Mouse (Mus musculus): Measurements from ENCODE around the gene Trappc10.
"Not testable (repeated sequence)": the region's sequence is repeated elsewhere in the genome, so short reads cannot be mapped to it uniquely, and the experiment has no call there.

Gene Trappc10

DNA sequence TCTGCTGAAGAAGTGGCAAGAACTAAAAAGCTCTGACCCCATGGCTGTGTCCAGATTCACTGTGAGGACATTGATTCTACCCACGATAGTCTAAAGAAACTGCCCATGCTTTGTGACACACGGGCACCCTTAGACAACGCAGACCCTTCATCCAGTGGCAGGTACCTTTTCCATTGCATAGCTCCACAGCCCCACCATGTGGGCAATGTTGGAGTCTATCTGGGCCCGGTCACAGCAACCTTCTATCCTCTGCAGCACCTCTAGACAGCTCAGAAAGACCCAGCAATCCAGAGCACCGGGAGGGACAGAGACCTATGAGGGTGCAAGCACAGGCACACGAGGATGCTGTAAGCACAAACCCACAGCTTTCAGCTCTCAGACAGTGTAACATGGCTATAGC lies 33.1 kb downstream of the Trappc10 start:
- DNase-seq (ENCODE audit: low spot score in 2 of 2), result no peak

DNA sequence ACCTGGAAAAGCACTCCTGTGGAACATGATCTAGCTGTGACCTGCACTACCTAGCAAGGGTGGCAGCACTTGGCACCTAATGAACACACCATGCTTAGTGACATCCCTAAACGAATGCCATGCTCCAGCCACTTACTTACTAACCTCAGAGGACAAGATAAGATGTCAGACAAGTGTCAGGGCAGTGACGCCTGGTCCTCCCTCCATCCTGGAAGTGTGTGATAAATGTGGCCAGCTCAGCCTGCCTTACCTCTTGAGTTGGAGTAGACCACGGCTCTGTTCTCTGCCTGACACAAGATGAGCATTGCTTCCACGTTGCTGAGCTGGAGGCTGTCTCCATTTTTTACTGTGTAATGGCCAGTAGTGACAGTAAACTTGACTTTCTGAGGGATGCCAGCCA lies 43.3 kb downstream of the Trappc10 start:
- DNase-seq (ENCODE audit: low spot score in 2 of 2), result no peak

- DNase-seq (ENCODE audit: low spot score in 2 of 2), result no peak
Measured at GRCm38 (mm10) chr10:78192933-78193332, 51.5 kb downstream of the Trappc10 start.

GRCm38 (mm10) chr10:78186076-78186475 lies 58.4 kb downstream of the Trappc10 start:
- DNase-seq (ENCODE audit: low spot score in 2 of 2), result not testable (repeated sequence)

DNA sequence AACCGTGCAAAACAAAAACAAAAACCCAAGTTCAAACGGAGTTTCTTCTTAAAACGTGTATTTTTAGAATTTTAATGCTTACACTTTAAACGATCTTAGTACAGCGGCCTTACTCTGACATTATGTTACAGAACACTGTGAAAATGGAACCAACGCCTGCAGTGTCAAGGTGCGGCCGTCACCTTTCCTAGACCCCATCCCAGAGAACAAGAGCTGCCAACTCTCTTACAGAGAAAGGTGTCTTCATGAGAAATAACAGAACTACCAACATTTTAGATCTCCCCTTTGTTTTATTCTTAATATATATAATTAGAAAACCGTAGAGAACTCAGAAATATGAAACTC lies 59.1 kb downstream of the Trappc10 start:
- no peak for DNase-seq (ENCODE audit: low spot score in 2 of 2)

- DNase-seq (ENCODE audit: low spot score in 2 of 2), result peak; percentile 80 to 90
Measured at GRCm38 (mm10) chr10:78184531-78185380, 59.7 kb downstream of the Trappc10 start, which contains the start of gene Pwp2. Pwp2 (minus strand) TSS chr10:78185149.

DNA sequence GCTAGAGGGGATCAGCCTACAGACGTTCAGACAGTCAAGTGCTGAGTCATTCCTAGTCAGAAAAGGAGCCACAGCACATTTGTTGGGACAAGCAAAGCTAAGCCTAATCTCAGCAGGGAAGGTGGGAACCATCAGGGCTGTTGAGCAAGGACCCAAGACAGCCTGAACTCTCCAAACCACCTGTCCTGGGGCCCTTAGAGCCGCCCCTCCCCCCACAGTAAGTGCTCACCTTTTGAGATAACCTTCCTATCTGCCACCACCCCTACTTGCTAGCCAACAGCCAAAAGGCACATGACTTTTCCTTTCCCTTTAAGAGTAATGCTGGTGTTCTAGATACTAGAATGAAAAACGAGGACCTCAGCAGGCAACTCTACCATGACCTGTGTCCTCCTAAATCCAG lies 60.9 kb downstream of the Trappc10 start:
- DNase-seq (ENCODE audit: low spot score in 2 of 2), result no peak

DNA sequence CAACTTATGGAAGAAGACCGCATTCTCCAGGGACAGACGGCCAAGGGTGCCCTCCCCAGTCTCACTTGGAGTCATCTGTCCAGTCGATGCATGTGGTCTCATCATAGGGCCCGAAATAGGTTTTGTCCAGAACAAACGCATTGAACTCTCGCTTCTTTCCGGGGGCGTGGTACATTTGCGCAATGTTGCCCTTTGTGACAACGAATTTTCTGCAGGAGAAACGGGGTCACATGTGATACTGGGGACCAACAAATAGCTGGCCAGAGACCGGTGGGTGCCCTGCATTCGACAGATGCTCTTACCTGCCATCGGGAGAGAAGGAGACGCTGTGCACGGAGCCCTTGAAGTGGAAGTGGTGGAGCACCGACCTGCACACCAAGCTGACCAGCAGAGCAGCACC lies 62.1 kb downstream of the Trappc10 start:
- DNase-seq (ENCODE audit: low spot score in 2 of 2), result no peak

DNA sequence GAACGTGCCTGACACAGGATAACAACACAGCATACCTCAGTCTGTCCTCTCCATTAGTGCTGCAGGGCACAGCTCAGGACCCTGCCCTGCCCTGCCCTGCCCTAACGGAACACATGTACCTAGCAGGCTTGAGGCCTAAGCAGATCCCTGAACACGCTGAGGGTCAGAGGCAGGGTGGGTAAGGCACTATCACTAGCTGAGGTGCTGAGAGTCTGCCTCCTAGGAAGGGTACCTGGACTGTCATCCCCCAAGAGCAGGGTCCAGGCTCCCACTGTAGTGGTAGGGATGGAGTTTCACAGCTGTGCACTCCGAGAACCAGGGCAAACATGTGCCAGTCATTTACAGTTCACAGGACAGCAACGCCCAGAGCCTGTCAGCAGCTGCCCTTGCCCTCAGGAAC lies 70.0 kb downstream of the Trappc10 start:
- no peak for DNase-seq (ENCODE audit: low spot score in 2 of 2)

- no peak for DNase-seq (ENCODE audit: low spot score in 2 of 2)
Measured at GRCm38 (mm10) chr10:78171581-78171980, 72.9 kb downstream of the Trappc10 start.

- no peak for DNase-seq (ENCODE audit: low spot score in 2 of 2)
Measured at GRCm38 (mm10) chr10:78171057-78171456, 73.4 kb downstream of the Trappc10 start.

DNA sequence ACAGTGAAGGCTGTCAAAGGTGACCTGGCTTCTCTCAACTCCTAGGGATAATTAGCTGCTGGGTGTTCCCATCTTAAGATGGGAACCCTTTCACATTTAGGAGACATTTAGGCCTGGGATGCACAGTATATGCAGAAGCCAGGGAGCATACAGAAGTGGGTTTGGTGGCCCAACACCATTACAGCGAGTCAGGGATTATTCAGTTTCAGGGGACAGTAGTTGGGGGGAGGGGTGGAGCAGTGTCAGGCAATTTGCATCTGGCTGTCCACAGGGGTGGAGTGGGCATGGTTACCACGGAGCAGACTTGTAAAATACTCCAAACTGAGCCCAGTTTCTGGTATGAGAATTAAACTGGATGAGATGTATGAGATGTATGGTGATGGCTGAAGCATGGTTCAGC lies 74.0 kb downstream of the Trappc10 start:
- DNase-seq (ENCODE audit: low spot score in 2 of 2), result no peak

GRCm38 (mm10) chr10:78169281-78170042 lies 75.0 kb downstream of the Trappc10 start, which contains the start of gene D10Jhu81e:
D10Jhu81e (minus strand) TSS chr10:78169782.
- DNase-seq (ENCODE audit: low spot score in 2 of 2), result peak; percentile 99 to 100

DNA sequence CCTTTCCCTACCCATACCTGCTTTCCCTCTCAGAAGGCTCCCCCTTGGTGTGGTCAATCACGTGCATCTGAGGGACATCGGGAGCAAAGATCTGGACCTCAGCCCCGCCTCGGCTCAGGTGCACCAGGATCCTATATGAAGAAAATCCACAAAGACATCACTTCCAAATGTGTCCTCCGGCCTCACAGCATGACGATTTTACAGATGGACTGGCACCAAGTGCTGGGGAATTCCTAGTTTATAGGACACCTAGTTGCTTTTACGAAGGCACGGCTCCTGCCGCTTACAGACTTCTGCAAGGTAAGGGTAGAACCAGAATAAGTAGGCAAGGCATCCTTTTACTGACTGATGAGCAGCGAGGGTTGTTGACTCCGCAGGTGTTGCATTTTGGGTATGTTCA lies 75.6 kb downstream of the Trappc10 start:
- no peak for DNase-seq (ENCODE audit: low spot score in 2 of 2)

GRCm38 (mm10) chr10:78167775-78168174 lies 76.7 kb downstream of the Trappc10 start:
- DNase-seq (ENCODE audit: low spot score in 2 of 2), result no peak

- DNase-seq (ENCODE audit: low spot score in 2 of 2), result no peak
Measured at GRCm38 (mm10) chr10:78167333-78167732, 77.1 kb downstream of the Trappc10 start.

DNA sequence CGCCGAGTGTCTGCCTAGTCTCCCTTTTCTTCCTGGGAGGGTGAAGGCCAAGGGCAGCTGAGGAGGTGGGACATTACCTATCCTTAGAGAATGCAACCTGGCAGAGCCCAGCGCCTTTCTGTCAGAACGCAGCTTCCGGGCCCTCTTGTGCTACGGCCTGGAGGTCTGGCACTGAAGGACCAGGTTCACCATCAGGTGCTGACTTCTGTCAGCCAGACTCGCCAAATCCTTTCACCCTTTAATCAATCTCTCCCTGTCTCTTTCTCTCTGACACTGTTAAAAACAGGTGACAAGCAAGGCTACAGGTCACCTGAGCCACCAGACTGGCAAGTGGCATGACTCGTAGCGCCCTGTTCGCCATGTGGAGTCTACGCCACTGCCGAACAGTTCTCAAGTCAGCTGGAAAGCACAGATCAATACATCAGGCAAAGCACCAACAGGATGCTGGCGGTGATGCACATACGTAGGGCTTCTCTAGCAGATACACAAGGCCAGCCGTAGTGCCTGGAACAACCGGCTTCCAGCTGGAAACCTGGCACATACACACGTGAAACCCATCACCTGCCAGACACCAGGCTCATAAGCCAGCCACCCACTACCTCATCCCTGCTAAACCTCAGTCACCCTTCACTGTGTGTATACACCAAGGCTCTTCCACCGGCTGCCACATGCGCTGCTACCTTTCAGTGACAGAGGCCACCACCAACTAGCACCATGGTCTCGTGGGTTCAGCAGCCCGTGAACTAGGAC lies 79.0 kb downstream of the Trappc10 start:
- no peak for DNase-seq (ENCODE audit: low spot score in 2 of 2)

- no peak for DNase-seq (ENCODE audit: low spot score in 2 of 2)
Measured at GRCm38 (mm10) chr10:78164786-78165185, 79.7 kb downstream of the Trappc10 start.

- peak; percentile 38 to 60 for DNase-seq (ENCODE audit: low spot score in 2 of 2)
Measured at GRCm38 (mm10) chr10:78163923-78164322, 80.5 kb downstream of the Trappc10 start.

GRCm38 (mm10) chr10:78163241-78163640 lies 81.2 kb downstream of the Trappc10 start:
- no peak for DNase-seq (ENCODE audit: low spot score in 2 of 2)

DNA sequence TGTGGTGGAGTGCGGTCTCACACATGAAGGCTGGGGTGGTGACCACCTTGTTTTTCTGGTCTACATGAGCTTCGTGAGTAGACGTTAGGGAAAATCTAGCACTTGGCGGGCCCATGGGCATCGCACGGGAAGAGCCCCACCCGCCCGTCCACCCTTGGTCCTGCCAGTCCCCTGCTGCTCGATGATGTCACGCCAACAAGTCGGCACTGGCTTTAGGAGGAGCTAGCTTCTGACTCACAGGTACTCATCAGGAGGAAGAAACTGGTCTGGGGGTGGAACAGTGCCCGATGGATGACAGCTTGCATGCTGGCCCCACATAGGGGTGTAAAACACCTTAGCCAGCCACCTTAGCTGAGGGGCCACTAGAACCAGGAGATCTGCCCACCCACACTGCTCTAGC lies 81.8 kb downstream of the Trappc10 start:
- DNase-seq (ENCODE audit: low spot score in 2 of 2), result peak; percentile 70 to 71

GRCm38 (mm10) chr10:78161096-78161495 lies 83.3 kb downstream of the Trappc10 start:
- no peak for DNase-seq (ENCODE audit: low spot score in 2 of 2)
